Mouse (Mus musculus) layer of hippocampus, postnatal 25 days (tissue): ENCODE measurements around the gene Fmo2. TPM values are rescaled to one million over a fixed set of nuclear protein-coding genes. Genes with fewer than 3 reads are reported as not detected.

Experiments used
- DNase-seq, 2 experiments: peaks; one replicate each; pipeline ENCODE4 v3.0.0; 2022; ENCODE audit warnings: mixed read lengths in 2 of 2, low spot score in 1 of 2; ENCODE audit errors: extremely low spot score in 1 of 2
- total RNA-seq, 2 experiments: library from RNA; stranded (reverse); gene quantifications; 2 replicates each; pipeline ENCODE4 v1.2.3; 2021

Fmo2 gene
- total RNA-seq, 2 experiments from 2014 or later: 2.2 TPM

GRCm38 (mm10) chr1:162857766-162858747 is 40.5 kb downstream of the Fmo2 start:
- DNase-seq: no peak

GRCm38 (mm10) chr1:162853812-162854482 is 44.6 kb downstream of the Fmo2 start:
- no peak for DNase-seq

- DNase-seq: no peak
These were observed 51.0 kb downstream of the Fmo2 start for GRCm38 (mm10) chr1:162847554-162847953.

GRCm38 (mm10) chr1:162840211-162840610 is 58.3 kb downstream of the Fmo2 start:
- DNase-seq: no peak

- no peak for DNase-seq
These were observed 59.5 kb downstream of the Fmo2 start for GRCm38 (mm10) chr1:162838976-162839375.

DNA sequence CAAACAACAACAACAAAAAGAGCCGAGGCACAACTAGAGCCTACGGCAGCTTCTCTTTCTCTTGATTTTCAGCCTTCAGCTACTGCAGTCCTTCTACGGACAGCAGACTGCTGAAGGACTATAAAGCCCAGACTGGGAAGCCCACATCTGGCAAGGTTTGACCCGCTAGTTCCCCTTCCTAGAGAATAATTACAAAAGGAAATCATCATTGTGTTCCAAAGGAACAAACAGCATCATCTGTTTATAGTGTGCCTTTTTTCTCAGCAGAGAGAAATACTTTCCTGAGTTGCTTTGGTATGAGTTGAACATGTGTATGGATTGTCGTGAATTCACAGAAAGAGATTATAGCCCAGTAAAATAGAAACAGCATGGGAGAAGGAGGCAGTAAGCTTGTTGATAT is 64.2 kb downstream of the Fmo2 start:
- DNase-seq: no peak

DNA sequence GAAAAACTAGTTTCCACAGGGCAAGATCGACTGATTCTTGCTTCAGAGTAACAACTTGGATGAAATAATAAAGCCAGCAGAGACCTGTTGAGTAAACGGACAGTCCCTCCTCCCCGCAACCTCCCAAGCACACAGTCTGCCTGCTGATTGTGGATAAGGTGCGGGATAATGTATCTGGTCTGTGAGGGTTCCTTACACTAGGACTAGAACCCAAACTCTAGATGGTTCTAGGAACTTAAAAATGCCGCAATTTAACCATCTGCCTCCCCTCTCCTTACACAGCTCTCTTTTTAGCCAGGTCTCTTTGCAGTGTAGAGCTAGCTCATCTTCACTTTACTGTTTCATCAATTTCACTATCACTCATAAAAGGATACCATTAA is 66.0 kb downstream of the Fmo2 start:
- no peak for DNase-seq

DNA sequence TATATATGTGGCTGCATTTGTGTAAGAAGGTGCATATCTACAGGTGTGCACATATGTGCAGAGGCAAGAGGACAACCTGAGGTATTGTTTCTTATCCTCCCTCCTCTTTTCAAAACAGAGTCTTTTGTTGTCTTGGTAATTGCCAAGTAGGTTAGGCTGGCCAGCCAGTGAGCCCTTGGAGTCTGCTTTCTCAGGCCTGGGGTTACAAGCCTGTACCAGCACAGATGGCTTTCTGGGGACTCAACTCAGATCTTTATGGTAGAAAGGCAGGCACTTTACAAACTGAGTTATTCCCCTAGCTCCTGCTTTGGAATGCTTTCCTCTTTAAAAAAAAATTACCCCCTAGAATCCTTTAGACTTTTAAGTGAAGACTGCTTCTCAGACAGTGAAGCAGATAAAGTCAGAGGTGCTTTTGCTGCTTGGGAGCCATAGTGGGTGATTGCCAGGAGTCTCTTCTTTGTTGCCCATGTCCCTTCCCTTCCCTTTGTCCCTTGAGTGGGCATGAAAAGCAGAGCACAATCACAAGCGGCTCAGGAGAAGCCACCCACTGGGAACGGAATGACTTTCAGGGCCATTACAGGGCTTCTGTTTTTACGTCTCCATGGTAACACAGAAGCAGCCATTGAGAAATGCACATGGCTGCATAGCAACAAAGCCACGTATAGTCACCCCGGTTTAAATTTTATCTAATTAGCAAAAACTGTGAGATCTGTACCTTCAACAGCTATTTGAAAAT is 66.5 kb downstream of the Fmo2 start:
- no peak for DNase-seq

Other genes starting within 250 kb of the Fmo2 start
- not detected for gene Myocos, start 240.5 kb downstream of the Fmo2 start, total RNA-seq
- 100 to 1,000 TPM; 159 to 199 TPM for gene Prrc2c, start 158.2 kb downstream of the Fmo2 start, total RNA-seq
- gene Fmo4, start 84.8 kb downstream of the Fmo2 start, total RNA-seq: under 1 TPM in 1 of 2 experiments, not detected in 1; 0.10 TPM
- 10 to 100 TPM in 1 of 2 experiments, 1 to 10 TPM in 1; 9.9 to 15.0 TPM for gene Fmo1, start 32.1 kb downstream of the Fmo2 start, total RNA-seq
- not detected for gene Fmo6, start 38.8 kb upstream of the Fmo2 start, total RNA-seq
- not detected for gene Fmo3, start 85.8 kb upstream of the Fmo2 start, total RNA-seq
- gene Mroh9, start 186.9 kb upstream of the Fmo2 start, total RNA-seq: not detected